Mouse (Mus musculus) 416B (cell line): ENCODE results near the gene Tmem82.

Experiments
- DNase-seq: peaks from one replicate; pipeline ENCODE4 v3.0.0; 2011; ENCODE audit warnings: low read depth

Gene Tmem82

GRCm38 (mm10) chr4:141609538-141609937 is 8.9 kb downstream of the Tmem82 start:
- DNase-seq = peak; percentile 57

- peak; percentile 95 for DNase-seq
Observed at GRCm38 (mm10) chr4:141605861-141606260, 12.6 kb downstream of the Tmem82 start, which contains the start of gene Fblim1. Gene Fblim1, minus strand, starts transcription at chr4:141606096.

GRCm38 (mm10) chr4:141605421-141605820 is 13.0 kb downstream of the Tmem82 start:
- no peak for DNase-seq

GRCm38 (mm10) chr4:141604493-141604892 is 13.9 kb downstream of the Tmem82 start:
- no peak for DNase-seq

GRCm38 (mm10) chr4:141603921-141604320 is 14.5 kb downstream of the Tmem82 start:
- no peak for DNase-seq

- DNase-seq = peak; percentile 48
Observed at GRCm38 (mm10) chr4:141602523-141603223, 15.8 kb downstream of the Tmem82 start.

- no peak for DNase-seq
Observed at GRCm38 (mm10) chr4:141601148-141601862, 17.1 kb downstream of the Tmem82 start.

- DNase-seq = no peak
Observed at GRCm38 (mm10) chr4:141600364-141600763, 18.1 kb downstream of the Tmem82 start.

GRCm38 (mm10) chr4:141599251-141600141 is 18.9 kb downstream of the Tmem82 start:
- no peak for DNase-seq

GRCm38 (mm10) chr4:141598894-141599250 is 19.6 kb downstream of the Tmem82 start:
- no peak for DNase-seq

- no peak for DNase-seq
Observed at GRCm38 (mm10) chr4:141598199-141598893, 20.1 kb downstream of the Tmem82 start.

GRCm38 (mm10) chr4:141596700-141597328 is 21.6 kb downstream of the Tmem82 start:
- DNase-seq = no peak

- DNase-seq = peak; percentile 62
Observed at GRCm38 (mm10) chr4:141595605-141596268, 22.7 kb downstream of the Tmem82 start.

- no peak for DNase-seq
Observed at GRCm38 (mm10) chr4:141595138-141595537, 23.3 kb downstream of the Tmem82 start.

GRCm38 (mm10) chr4:141591547-141591946 is 26.9 kb downstream of the Tmem82 start:
- peak; percentile 55 for DNase-seq

- no peak for DNase-seq
Observed at GRCm38 (mm10) chr4:141583919-141584318, 34.5 kb downstream of the Tmem82 start.

GRCm38 (mm10) chr4:141581051-141581450 is 37.4 kb downstream of the Tmem82 start:
- no peak for DNase-seq

- DNase-seq = no peak
Observed at GRCm38 (mm10) chr4:141578833-141579232, 39.6 kb downstream of the Tmem82 start.

GRCm38 (mm10) chr4:141576877-141577276 is 41.6 kb downstream of the Tmem82 start:
- DNase-seq = no peak

- no peak for DNase-seq
Observed at GRCm38 (mm10) chr4:141576404-141576803, 42.0 kb downstream of the Tmem82 start.
